Mouse (Mus musculus) intestine, embryonic 14.5 days (tissue): Measurements from ENCODE around the gene Gjb4. TPM values are rescaled to one million over a fixed set of nuclear protein-coding genes. Genes with fewer than 3 reads are reported as not detected.

ENCODE experiments used
- ATAC-seq: fragments of 200-750 bp; cut with Nextera tagmentation; replicated peaks from 2 replicates; pipeline ENCODE4 v1.8.0; 2017; ENCODE audit warnings: low read depth, moderate number of reproducible peaks, moderate TSS enrichment, moderate library complexity; ENCODE audit not compliant: low FRiP score, low TSS enrichment
- DNase-seq: peaks from one replicate; pipeline ENCODE4 v3.0.0-alpha.2; 2018; ENCODE audit warnings: low spot score
- H3K27ac ChIP-seq: fragments of 300-500 bp; sonication (generic); 2 replicates; pipeline ENCODE4 v1.5.1; 2014; ENCODE audit warnings: low read depth, mild to moderate bottlenecking, control low read depth
- H3K27me3 ChIP-seq: fragments of 300-500 bp; sonication (generic); replicated peaks from 2 replicates; pipeline ENCODE4 v1.6.1; 2014; ENCODE audit warnings: low read length, control low read depth; ENCODE audit not compliant: control insufficient read depth, insufficient read depth
- H3K36me3 ChIP-seq: fragments of 300-500 bp; sonication (generic); 2 replicates; pipeline ENCODE4 v1.6.1; 2014; ENCODE audit warnings: low read length, control low read depth; ENCODE audit not compliant: control insufficient read depth, insufficient read depth
- H3K4me1 ChIP-seq: fragments of 300-500 bp; sonication (generic); replicated peaks from 2 replicates; pipeline ENCODE4 v1.6.1; 2014; ENCODE audit warnings: low read length, control low read depth, mixed read lengths; ENCODE audit not compliant: control insufficient read depth, insufficient read depth
- H3K4me2 ChIP-seq: fragments of 300-500 bp; sonication (generic); 2 replicates; pipeline ENCODE4 v1.6.1; 2014; ENCODE audit warnings: low read length
- H3K4me3 ChIP-seq: fragments of 300-500 bp; sonication (generic); 2 replicates; pipeline ENCODE4 v1.5.1; 2014; ENCODE audit warnings: low read depth, low read length, control low read depth, mixed read lengths
- H3K9ac ChIP-seq: fragments of 300-500 bp; sonication (generic); 2 replicates; pipeline ENCODE4 v1.6.1; 2014; ENCODE audit warnings: mild to moderate bottlenecking, low read length
- H3K9me3 ChIP-seq: fragments of 300-500 bp; sonication (generic); 2 replicates; pipeline ENCODE4 v1.6.1; 2016; ENCODE audit warnings: low read length, control low read depth; ENCODE audit not compliant: control insufficient read depth
- WGBS: fragments of 180-500 bp; shearing (Covaris S2); extraction: QIAGEN DNeasy Blood & Tissue Kit; methylation state at CpG from one replicate; pipeline ENCODE4 v1.1.7; 2014; 5-methylcytosine and 5-hydroxymethylcytosine counted together
- polyA plus RNA-seq: library from polyadenylated mRNA; unstranded; fragments of >200 nt; fragmentation: Nextera tagmentation; extraction: Ambion mirVana; gene quantifications from 2 replicates; pipeline ENCODE4 v1.2.1, GENCODE M21; 2014

Gene Gjb4
- polyA plus RNA-seq, result not detected in 2 replicates

- 58% methylated on average over 8 of the region's 8 CpGs for WGBS
- Histone ChIP-seq H3K4me2 (no peak within 1 kb of the TSS), H3K36me3 (no peaks in the 10 kb centered on the region), H3K27ac (no peak within 1 kb of the TSS), H3K4me1 (peaks cover 8% of the 10 kb centered on the region), H3K4me3 (no peak within 1 kb of the TSS), H3K9ac (no peak within 1 kb of the TSS), H3K27me3 (no peaks in the 10 kb centered on the region), H3K9me3 (no peaks in the 10 kb centered on the region)
- no peak for DNase-seq
- no peak for ATAC-seq
Observed at GRCm38 (mm10) chr4:127353951-127354438, at the start of gene Gjb4. Gene Gjb4 (minus strand): TSS chr4:127354081.

- 72% methylated on average over 3 of the region's 3 CpGs for WGBS
- no peak overlapping the region for H3K9ac ChIP-seq
- H3K36me3 ChIP-seq, result no peaks in the 10 kb centered on the region
- H3K27me3 ChIP-seq, result no peaks in the 10 kb centered on the region
- no peaks in the 10 kb centered on the region for H3K9me3 ChIP-seq
- no peak overlapping the region for H3K4me3 ChIP-seq
- no peak for DNase-seq
- H3K4me1 ChIP-seq, result no peaks in the 10 kb centered on the region
- no peak for ATAC-seq
- no peak overlapping the region for H3K4me2 ChIP-seq
- H3K27ac ChIP-seq, result no peak overlapping the region
Observed at GRCm38 (mm10) chr4:127402614-127403013, 48.7 kb upstream of the Gjb4 start.

GRCm38 (mm10) chr4:127402166-127402565 lies 48.3 kb upstream of the Gjb4 start:
- 80% methylated on average over 4 of the region's 4 CpGs for WGBS
- Histone ChIP-seq H3K9me3 (no peaks in the 10 kb centered on the region), H3K27me3 (no peaks in the 10 kb centered on the region), H3K4me1 (no peaks in the 10 kb centered on the region), H3K9ac (no peak overlapping the region), H3K36me3 (no peaks in the 10 kb centered on the region), H3K4me3 (no peak overlapping the region), H3K27ac (no peak overlapping the region), H3K4me2 (no peak overlapping the region)
- DNase-seq (no peak), ATAC-seq (no peak)

GRCm38 (mm10) chr4:127400165-127401145 lies 46.6 kb upstream of the Gjb4 start:
- 54% methylated on average over 11 of the region's 11 CpGs for WGBS
- DNase-seq (no peak), ATAC-seq (no peak)
- Histone ChIP-seq H3K9ac (no peak overlapping the region), H3K27me3 (no peaks in the 10 kb centered on the region), H3K4me3 (no peak overlapping the region), H3K36me3 (no peaks in the 10 kb centered on the region), H3K4me1 (no peaks in the 10 kb centered on the region), H3K27ac (no peak overlapping the region), H3K4me2 (no peak overlapping the region), H3K9me3 (no peaks in the 10 kb centered on the region)

GRCm38 (mm10) chr4:127395591-127395990 lies 41.7 kb upstream of the Gjb4 start:
- Histone ChIP-seq H3K4me2 (no peak overlapping the region), H3K27me3 (no peaks in the 10 kb centered on the region), H3K9me3 (no peaks in the 10 kb centered on the region), H3K4me3 (no peak overlapping the region), H3K27ac (no peak overlapping the region), H3K9ac (no peak overlapping the region), H3K4me1 (no peaks in the 10 kb centered on the region), H3K36me3 (no peaks in the 10 kb centered on the region)
- no peak for DNase-seq
- no peak for ATAC-seq
- 46% methylated on average over 4 of the region's 4 CpGs for WGBS

- H3K9ac ChIP-seq, result no peak overlapping the region
- H3K27ac ChIP-seq, result no peak overlapping the region
- no peaks in the 10 kb centered on the region for H3K9me3 ChIP-seq
- 18% methylated on average over 13 of the region's 13 CpGs for WGBS
- H3K4me1 ChIP-seq, result peaks cover 6% of the 10 kb centered on the region
- no peak overlapping the region for H3K4me3 ChIP-seq
- no peaks in the 10 kb centered on the region for H3K36me3 ChIP-seq
- no peak for DNase-seq
- H3K4me2 ChIP-seq, result 0 out of 2 replicates have a peak overlapping the region, but pooled peaks have one; percentile 2
- ATAC-seq, result no peak
- 0 out of 2 replicates have a peak, but pooled peaks cover 2% of the 10 kb centered on the region for H3K27me3 ChIP-seq
Observed at GRCm38 (mm10) chr4:127389645-127390044, 35.8 kb upstream of the Gjb4 start.

GRCm38 (mm10) chr4:127377344-127377743 lies 23.5 kb upstream of the Gjb4 start:
- no peaks in the 10 kb centered on the region for H3K27me3 ChIP-seq

GRCm38 (mm10) chr4:127375541-127376177 lies 21.8 kb upstream of the Gjb4 start:
- Histone ChIP-seq H3K4me2 (no peak overlapping the region), H3K4me3 (no peak overlapping the region), H3K9ac (no peak overlapping the region), H3K4me1 (peaks cover 17% of the 10 kb centered on the region), H3K27ac (no peak overlapping the region), H3K27me3 (no peaks in the 10 kb centered on the region), H3K9me3 (no peaks in the 10 kb centered on the region), H3K36me3 (no peaks in the 10 kb centered on the region)
- WGBS, result 87% methylated on average over 17 of the region's 17 CpGs
- ATAC-seq (no peak), DNase-seq (no peak)

More at GRCm38 (mm10) chr4:127377344-127377743, 23.5 kb upstream of the Gjb4 start:
- Histone ChIP-seq H3K9me3 (no peaks in the 10 kb centered on the region), H3K9ac (no peak overlapping the region), H3K4me2 (no peak overlapping the region), H3K4me1 (peaks cover 14% of the 10 kb centered on the region), H3K4me3 (no peak overlapping the region), H3K27ac (no peak overlapping the region), H3K36me3 (no peaks in the 10 kb centered on the region)
- WGBS, result 29% methylated on average over 4 of the region's 4 CpGs
- DNase-seq, result no peak
- no peak for ATAC-seq
